ENCODE assay signal across 16 mouse cellular contexts in the genomic region with DNA sequence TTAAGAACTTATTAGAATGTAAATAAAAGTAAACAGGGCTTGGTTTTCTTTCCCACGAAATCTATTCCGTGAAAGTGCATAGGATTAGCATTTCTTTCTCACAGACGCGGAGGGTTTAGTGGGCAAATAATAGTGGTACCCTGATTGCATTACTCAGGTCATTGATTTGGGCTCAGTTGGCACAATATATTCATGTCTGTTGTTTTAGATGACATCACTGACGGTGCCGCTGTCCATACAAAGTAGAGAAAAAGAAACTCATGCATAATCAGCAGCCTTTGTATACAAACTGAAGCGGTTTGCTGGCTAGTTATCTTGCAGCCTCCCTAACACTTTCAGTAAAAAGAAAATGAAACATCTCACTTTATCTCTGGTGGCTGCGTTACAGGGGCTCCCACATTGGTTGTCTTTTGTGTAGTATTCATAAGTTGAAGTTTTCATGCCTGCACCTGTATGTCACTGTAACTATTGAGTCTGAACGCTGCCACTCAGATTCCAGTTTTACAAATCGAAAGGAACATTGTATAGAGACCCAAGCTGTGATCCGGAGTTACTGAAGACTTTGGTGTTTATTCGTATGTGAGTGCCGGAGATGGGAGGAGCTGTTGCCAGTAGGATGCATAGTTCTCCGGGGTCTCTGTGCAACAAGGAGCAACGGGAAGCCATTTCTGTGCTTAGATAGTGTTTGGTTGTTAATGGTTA. TPM values are rescaled to one million over a fixed set of nuclear protein-coding genes. Genes with fewer than 3 reads are reported as not detected.
DNase-seq lines count a peak whose midpoint lies in the region; ATAC-seq and TF ChIP-seq lines count a peak whose summit lies in the region.
"Had no signal": no experiment of that assay in that cellular context is flagged by ENCODE, and none has a peak within 500 bp of the region (broad histone marks: within the 10 kb centered on the region; RNA-seq: fewer than 3 reads in every experiment).

No protein-coding gene starts in this region.

- H3K9me3 ChIP-seq in forebrain, embryonic 12.5 days, result no peaks in the 10 kb centered on the region
- no peaks in the 10 kb centered on the region for H3K9me3 ChIP-seq in hindbrain, embryonic 15.5 days
- H3K9me3 ChIP-seq in neural tube, embryonic 12.5 days, result no peaks in the 10 kb centered on the region
- H3K9me3 ChIP-seq: liver, embryonic 12.5 days had no signal

- 23% methylated on average over 15 of the region's 15 CpGs for WGBS in forebrain, embryonic 12.5 days
- WGBS in hindbrain, embryonic 15.5 days, result 32% methylated on average over 15 of the region's 15 CpGs
- 44% methylated on average over 15 of the region's 15 CpGs for WGBS in neural tube, embryonic 12.5 days

- H3K4me1 ChIP-seq in forebrain, embryonic 12.5 days, result peaks cover 15% of the 10 kb centered on the region; the same call in 1 of the 2 replicates
- peaks cover 8% of the 10 kb centered on the region; the same call in 1 of the 2 replicates for H3K4me1 ChIP-seq in hindbrain, embryonic 15.5 days (replicated peaks)
- no peaks in the 10 kb centered on the region for H3K4me1 ChIP-seq in neural tube, embryonic 12.5 days

- no peak for DNase-seq in left cerebral cortex, adult 2 months (ENCODE audit: extremely low spot score in 1 of 2, low spot score in 2 of 2)
- no peak for DNase-seq in left cerebral cortex, postnatal 36 days (ENCODE audit: low spot score in 2 of 2)
- no peak for DNase-seq in thymus, postnatal 0 days (ENCODE audit: low spot score)
- no peak for DNase-seq in left cerebral cortex, adult 8-10 months (ENCODE audit: low spot score in 2 of 2)
- DNase-seq: adrenal gland, postnatal 14 days had no signal

- peak overlapping the region; percentile 47 for H3K4me2 ChIP-seq in forebrain, embryonic 12.5 days
- H3K4me2 ChIP-seq in hindbrain, embryonic 15.5 days, result peak overlapping the region; percentile 56
- peak overlapping the region; percentile 50 for H3K4me2 ChIP-seq in neural tube, embryonic 12.5 days (replicated peaks)
- H3K4me2 ChIP-seq: liver, embryonic 12.5 days had no signal

- H3K27me3 ChIP-seq in forebrain, embryonic 12.5 days, result no peaks in the 10 kb centered on the region
- H3K27me3 ChIP-seq in hindbrain, embryonic 15.5 days, result no peaks in the 10 kb centered on the region
- H3K27me3 ChIP-seq in neural tube, embryonic 12.5 days (replicated peaks), result no peaks in the 10 kb centered on the region
- H3K27me3 ChIP-seq: liver, embryonic 12.5 days had no signal

- intact Hi-C loops in left cerebral cortex, adult 2 months (cut with DNase I), result loop anchor here (10.0 kb wide), 1 partner anchor 885 kb away; no protein-coding TSS in a partner anchor
- intact Hi-C loops in left cerebral cortex, postnatal 36 days (cut with DNase I), result loop anchor here (2.0 to 10.0 kb wide), 2 partner anchors 629 to 885 kb away; no protein-coding TSS in a partner anchor

- no peak overlapping the region for H3K9ac ChIP-seq in forebrain, embryonic 12.5 days
- H3K9ac ChIP-seq in hindbrain, embryonic 15.5 days, result peak overlapping the region; percentile 21; the same call in 1 of the 2 replicates
- H3K9ac ChIP-seq in neural tube, embryonic 12.5 days, result 0 out of 2 replicates have a peak overlapping the region, but pooled peaks have one; percentile 8
- H3K9ac ChIP-seq: liver, embryonic 12.5 days had no signal

- H3K27ac ChIP-seq in left cerebral cortex, adult 2 months, result no peak overlapping the region
- H3K27ac ChIP-seq in forebrain, embryonic 12.5 days, result peak overlapping the region; percentile 81
- H3K27ac ChIP-seq in hindbrain, embryonic 15.5 days (replicated peaks), result 0 out of 2 replicates have a peak overlapping the region, but pooled peaks have one; percentile 25
- peak overlapping the region; percentile 15; the same call in 1 of the 2 replicates for H3K27ac ChIP-seq in neural tube, embryonic 12.5 days
- H3K27ac ChIP-seq: liver, embryonic 12.5 days; macrophage had no signal

- ATAC-seq in forebrain, embryonic 12.5 days (ENCODE audit: low FRiP score), result peak; percentile 74
- no peak for ATAC-seq in hindbrain, embryonic 15.5 days (ENCODE audit: low FRiP score, low read depth)
- ATAC-seq in neural tube, embryonic 12.5 days (ENCODE audit: low FRiP score, low read depth), result peak; percentile 33; the same call in 1 of the 2 replicates
- no peak for ATAC-seq in erythroblast, adult 5-6 weeks (replicated peaks; ENCODE audit: low FRiP score, poor library complexity, severe bottlenecking)
- ATAC-seq: liver, embryonic 12.5 days had no signal

- peak overlapping the region; percentile 28 for H3K4me3 ChIP-seq in left cerebral cortex, adult 2 months
- H3K4me3 ChIP-seq in forebrain, embryonic 12.5 days (replicated peaks), result peak overlapping the region; percentile 19
- peak overlapping the region; percentile 26 for H3K4me3 ChIP-seq in hindbrain, embryonic 15.5 days
- peak overlapping the region; percentile 20; the same call in 1 of the 2 replicates for H3K4me3 ChIP-seq in neural tube, embryonic 12.5 days
- H3K4me3 ChIP-seq: liver, embryonic 12.5 days had no signal

- TF ChIP-seq CTCF in left cerebral cortex, adult 2 months (IDR thresholded peaks at IDR 0.05), result no peak

- no peaks in the 10 kb centered on the region for H3K36me3 ChIP-seq in forebrain, embryonic 12.5 days (replicated peaks)
- no peaks in the 10 kb centered on the region for H3K36me3 ChIP-seq in hindbrain, embryonic 15.5 days
- H3K36me3 ChIP-seq in neural tube, embryonic 12.5 days, result no peaks in the 10 kb centered on the region
- H3K36me3 ChIP-seq: liver, embryonic 12.5 days had no signal

RNA-seq across cellular contexts. Expression of gene Dtd2, which starts 3.8 kb away (rescaled TPM):
- total RNA-seq in left cerebral cortex, adult 2 months (2021), result 10 to 100 TPM in 1 of 2 experiments, 1 to 10 TPM in 1; 8.5 to 12.2 TPM
- total RNA-seq in left cerebral cortex, postnatal 36 days (2021), result 10 to 100 TPM in 1 of 2 experiments, 1 to 10 TPM in 1; 9.4 to 11.6 TPM
- polyA plus RNA-seq in forebrain, embryonic 12.5 days (2016; fragmentation: Nextera tagmentation; extraction: Ambion mirVana), result 20.8 and 23.1 TPM in 2 replicates
- 19.7 and 20.6 TPM in 2 replicates for polyA plus RNA-seq in hindbrain, embryonic 15.5 days (2015; fragmentation: Nextera tagmentation; extraction: Ambion mirVana)
- polyA plus RNA-seq in neural tube, embryonic 12.5 days (2016; fragmentation: Nextera tagmentation; extraction: Ambion mirVana), result 18.9 and 19.7 TPM in 2 replicates
- 21.4 and 28.4 TPM in 2 replicates for polyA plus RNA-seq in thymus, postnatal 0 days (2015; fragmentation: Nextera tagmentation; extraction: Ambion mirVana)
- total RNA-seq in erythroblast, adult 5-6 weeks (2015; ENCODE audit: low replicate concordance), result 5.4 and 7.7 TPM in 2 replicates
- total RNA-seq in erythroblast, adult 5-6 weeks (2017; ENCODE audit: low replicate concordance), result 5.3 and 5.9 TPM in 2 replicates
- 10 to 100 TPM; 10.8 to 11.9 (median 11.6) TPM for total RNA-seq in left cerebral cortex, adult 8-10 months (2022)

RNA-seq across cellular contexts. Expression of gene Gpr33, which starts 17.8 kb away (rescaled TPM):
- not detected for total RNA-seq in left cerebral cortex, adult 2 months (2021)
- total RNA-seq in left cerebral cortex, postnatal 36 days (2021), result not detected
- polyA plus RNA-seq in forebrain, embryonic 12.5 days (2016; fragmentation: Nextera tagmentation; extraction: Ambion mirVana), result not detected in 2 replicates
- not detected in 2 replicates for polyA plus RNA-seq in hindbrain, embryonic 15.5 days (2015; fragmentation: Nextera tagmentation; extraction: Ambion mirVana)
- not detected in 2 replicates for polyA plus RNA-seq in neural tube, embryonic 12.5 days (2016; fragmentation: Nextera tagmentation; extraction: Ambion mirVana)
- 0.09 TPM in 2 replicates for polyA plus RNA-seq in thymus, postnatal 0 days (2015; fragmentation: Nextera tagmentation; extraction: Ambion mirVana)
- not detected in 2 replicates for total RNA-seq in erythroblast, adult 5-6 weeks (2015; ENCODE audit: low replicate concordance)
- not detected in 2 replicates for total RNA-seq in erythroblast, adult 5-6 weeks (2017; ENCODE audit: low replicate concordance)
- not detected for total RNA-seq in left cerebral cortex, adult 8-10 months (2022)
- total RNA-seq: adrenal gland, postnatal 14 days; common myeloid progenitor, adult 5-6 weeks; heart, adult 18-20 months; heart, postnatal 14 days; layer of hippocampus, adult 18-20 months; left cerebral cortex, postnatal 14 days had no signal
- polyA plus RNA-seq: liver, embryonic 12.5 days; macrophage had no signal

RNA-seq across cellular contexts. Expression of gene Heatr5a, which starts 39.0 kb away (rescaled TPM):
- total RNA-seq in left cerebral cortex, adult 2 months (2021), result 1 to 10 TPM; 7.5 to 8.9 TPM
- total RNA-seq in left cerebral cortex, postnatal 36 days (2021), result 1 to 10 TPM; 5.5 to 8.4 TPM
- polyA plus RNA-seq in forebrain, embryonic 12.5 days (2016; fragmentation: Nextera tagmentation; extraction: Ambion mirVana), result 12.6 and 13.6 TPM in 2 replicates
- 6.9 and 7.1 TPM in 2 replicates for polyA plus RNA-seq in hindbrain, embryonic 15.5 days (2015; fragmentation: Nextera tagmentation; extraction: Ambion mirVana)
- polyA plus RNA-seq in neural tube, embryonic 12.5 days (2016; fragmentation: Nextera tagmentation; extraction: Ambion mirVana), result 7.8 and 8.5 TPM in 2 replicates
- polyA plus RNA-seq in thymus, postnatal 0 days (2015; fragmentation: Nextera tagmentation; extraction: Ambion mirVana), result 4.4 and 4.5 TPM in 2 replicates
- 18.1 and 18.6 TPM in 2 replicates for total RNA-seq in erythroblast, adult 5-6 weeks (2015; ENCODE audit: low replicate concordance)
- 15.2 and 20.1 TPM in 2 replicates for total RNA-seq in erythroblast, adult 5-6 weeks (2017; ENCODE audit: low replicate concordance)
- total RNA-seq in left cerebral cortex, adult 8-10 months (2022), result 1 to 10 TPM; 8.0 to 9.8 (median 9.5) TPM

Comparison
In these comparisons a context has a peak if more than half of its experiments do, and no peak if none do; other contexts are left out.
1. ATAC-seq: peak in forebrain, embryonic 12.5 days (single experiment) and neural tube, embryonic 12.5 days (single experiment); none in hindbrain, embryonic 15.5 days (single experiment) and erythroblast, adult 5-6 weeks (single experiment).
2. Peak in every context shown above with its lines, with median percentiles within 50 percentile points of each other: H3K4me3 ChIP-seq and H3K4me2 ChIP-seq.